Mouse (Mus musculus): ENCODE data around the gene Fry.

The Fry gene

GRCm38 (mm10) chr5:150118455-150119241, at the start of gene Fry:
TSS of gene Fry (plus strand) at chr5:150118645.
- DNase-seq: peak; percentile 97 to 98

- no peak for DNase-seq
Observed at GRCm38 (mm10) chr5:150070086-150070485, 48.4 kb upstream of the Fry start.

GRCm38 (mm10) chr5:150071738-150072137, 46.7 kb upstream of the Fry start:
- no peak for DNase-seq

GRCm38 (mm10) chr5:150079866-150080797, 38.3 kb upstream of the Fry start:
- no peak for DNase-seq

GRCm38 (mm10) chr5:150082696-150083095, 35.7 kb upstream of the Fry start:
- DNase-seq: no peak

- DNase-seq: no peak
Observed at GRCm38 (mm10) chr5:150083190-150083589, 35.3 kb upstream of the Fry start.

GRCm38 (mm10) chr5:150097620-150098019, 20.8 kb upstream of the Fry start:
- peak in 1 of 2 experiments; percentile 60 for DNase-seq

- no peak for DNase-seq
Observed at GRCm38 (mm10) chr5:150098754-150099153, 19.7 kb upstream of the Fry start.

GRCm38 (mm10) chr5:150101789-150102188, 16.7 kb upstream of the Fry start:
- DNase-seq: no peak

- no peak for DNase-seq
Observed at GRCm38 (mm10) chr5:150106358-150106757, 12.1 kb upstream of the Fry start.

GRCm38 (mm10) chr5:150111236-150111635, 7.2 kb upstream of the Fry start:
- no peak for DNase-seq

GRCm38 (mm10) chr5:150114007-150114406, 4.4 kb upstream of the Fry start:
- DNase-seq: peak in 1 of 2 experiments; percentile 17

GRCm38 (mm10) chr5:150114778-150115177, 3.7 kb upstream of the Fry start:
- no peak for DNase-seq

- peak in 1 of 2 experiments; percentile 12 for DNase-seq
Observed at GRCm38 (mm10) chr5:150115271-150116092, 3.0 kb upstream of the Fry start.

GRCm38 (mm10) chr5:150116216-150116905, 2.1 kb upstream of the Fry start:
- DNase-seq: no peak

- DNase-seq: peak; percentile 24 to 52
Observed at GRCm38 (mm10) chr5:150116906-150117216, 1.6 kb upstream of the Fry start.

GRCm38 (mm10) chr5:150118124-150118454, 356 bp upstream of the Fry start:
- peak in 1 of 2 experiments; percentile 15 for DNase-seq

- DNase-seq: no peak
Observed at GRCm38 (mm10) chr5:150120676-150121075, 2.2 kb downstream of the Fry start.

- DNase-seq: no peak
Observed at GRCm38 (mm10) chr5:150122095-150122494, 3.6 kb downstream of the Fry start.

- no peak for DNase-seq
Observed at GRCm38 (mm10) chr5:150122571-150122970, 4.1 kb downstream of the Fry start.

- no peak for DNase-seq
Observed at GRCm38 (mm10) chr5:150125920-150126319, 7.5 kb downstream of the Fry start.

- no peak for DNase-seq
Observed at GRCm38 (mm10) chr5:150128432-150128831, 10.0 kb downstream of the Fry start.

Data from spleen, adult 18-20 months (tissue).